Mouse (Mus musculus): ENCODE data around the gene Pmm1.

- TF ChIP-seq POLR2A (IDR thresholded peaks at IDR 0.05; ENCODE audit: insufficient read depth, low read depth, low read length) (no peak), CTCF (IDR thresholded peaks at IDR 0.05; ENCODE audit: insufficient read depth, low read depth, low read length) (no peak)
Observed at GRCm38 (mm10) chr15:81919062-81919461, 41.7 kb downstream of the Pmm1 start.

All from olfactory bulb, adult 2 months (tissue).